Mouse (Mus musculus): ENCODE measurements at regions not wholly inside any gene's neighbourhood (a gene's known extent, or its start where the extent isn't known, plus 50 kb on each side); places are given as distances from the start of the nearest gene placed in this dataset.

DNA sequence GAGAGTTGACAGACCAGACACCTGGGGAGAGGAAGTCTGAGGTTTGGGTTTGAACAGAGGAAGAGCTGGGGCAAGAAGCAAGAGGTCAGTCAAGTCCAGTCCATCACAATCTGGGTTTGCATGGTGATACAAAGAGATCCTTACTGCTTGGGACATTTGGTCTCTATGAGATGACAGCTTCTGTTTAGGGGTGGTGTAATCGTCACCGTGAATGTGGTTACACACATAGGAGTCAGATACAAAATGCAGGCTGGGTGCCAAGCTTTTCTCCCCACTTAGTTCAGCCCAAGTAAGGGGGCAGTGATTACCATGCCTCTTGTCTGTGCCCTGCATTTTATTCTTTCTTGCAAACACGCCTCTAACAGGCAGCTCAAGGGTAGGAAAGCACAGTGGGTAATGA is 108.9 kb downstream of the Qrsl1 start:
- no peak for DNase-seq

DNA sequence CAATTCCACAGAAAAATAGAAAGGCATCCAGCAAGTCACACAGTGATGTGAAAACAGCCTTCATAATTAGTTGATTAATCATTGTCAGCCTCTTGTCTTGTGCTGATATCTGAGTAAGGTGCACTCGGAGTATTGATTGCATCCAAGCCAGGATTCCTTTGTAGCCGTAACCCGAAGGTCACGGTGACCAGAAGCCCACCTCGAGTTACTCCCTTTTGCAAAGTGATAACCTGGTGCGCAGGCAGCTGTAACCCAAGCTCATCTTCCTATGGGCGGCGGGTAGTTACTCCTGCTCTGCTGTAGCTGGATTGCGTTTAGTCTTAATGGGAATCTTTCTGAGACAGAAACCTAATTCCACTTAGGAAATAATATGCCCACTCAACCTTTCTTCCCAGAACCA is 107.0 kb downstream of the Qrsl1 start:
- DNase-seq: no peak

DNA sequence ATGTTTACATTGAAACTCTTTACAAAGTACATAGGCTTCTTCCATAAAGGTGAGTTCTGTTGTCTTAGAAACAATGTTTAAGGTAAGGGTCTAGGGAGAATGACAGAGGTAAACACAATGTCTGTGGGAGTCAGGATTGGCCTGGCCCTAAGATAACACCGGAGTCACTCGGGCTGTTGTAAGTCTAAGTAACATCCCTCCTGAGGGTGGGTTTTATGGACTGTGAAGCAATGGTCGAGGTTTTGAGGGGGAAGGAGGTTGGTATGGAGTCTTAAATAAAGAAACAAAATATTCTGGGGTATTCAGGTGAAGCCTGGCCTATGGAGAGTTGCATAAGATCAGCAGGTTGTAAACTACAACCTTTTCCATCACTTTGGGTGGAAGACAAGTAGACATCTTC is 101.5 kb downstream of the Qrsl1 start:
- DNase-seq: no peak

GRCm38 (mm10) chr10:43815291-43815690 is 86.3 kb downstream of the Qrsl1 start:
- no peak for DNase-seq

- DNase-seq: no peak
These were observed 83.9 kb downstream of the Qrsl1 start for GRCm38 (mm10) chr10:43817522-43818198.

- no peak for DNase-seq
These were observed 82.9 kb downstream of the Qrsl1 start for GRCm38 (mm10) chr10:43818623-43819022.

GRCm38 (mm10) chr10:43819434-43819833 is 82.1 kb downstream of the Qrsl1 start:
- no peak for DNase-seq

DNA sequence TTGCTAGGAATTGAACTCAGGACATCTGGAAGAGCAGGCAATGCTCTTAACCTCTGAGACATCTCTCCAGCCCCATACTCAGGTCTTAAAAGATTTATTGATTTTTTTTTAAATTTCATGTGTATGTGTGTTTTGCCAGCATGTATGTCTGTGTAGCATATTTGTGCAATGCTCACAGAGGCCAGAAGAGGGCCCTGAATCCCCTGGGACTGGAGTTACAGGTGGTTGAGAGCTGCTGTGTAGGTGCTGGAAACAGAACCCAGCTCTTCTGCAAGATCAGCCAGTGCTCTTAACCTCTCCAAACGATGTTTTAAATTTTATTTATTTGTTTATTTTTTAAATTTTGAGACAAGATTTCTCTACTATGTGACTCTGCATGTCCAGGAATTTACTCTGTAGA is 78.9 kb downstream of the Qrsl1 start:
- DNase-seq: no peak

DNA sequence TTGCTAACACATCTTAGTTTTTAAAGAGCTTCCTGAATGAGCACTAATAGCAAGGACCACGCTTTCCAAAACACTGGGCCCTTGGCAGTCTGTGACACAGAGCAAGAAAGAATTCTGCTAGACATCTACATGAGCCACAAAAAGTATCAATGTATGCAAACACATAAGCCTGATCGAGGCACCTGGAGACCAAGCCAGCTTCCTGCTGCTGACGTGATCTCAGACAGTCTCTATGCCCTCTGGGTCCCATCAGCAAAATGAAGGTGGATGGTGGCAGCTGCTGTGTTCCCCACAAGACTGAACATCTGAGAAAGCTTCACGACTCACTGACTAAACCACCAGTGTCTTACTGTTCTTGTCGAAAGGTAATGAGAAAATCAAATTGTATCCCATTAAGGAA is 77.5 kb downstream of the Qrsl1 start:
- no peak for DNase-seq

Data from cerebellum, postnatal 25 days (tissue).